Mouse (Mus musculus): ENCODE measurements at regions not wholly inside any gene's neighbourhood (a gene's known extent, or its start where the extent isn't known, plus 50 kb on each side); places are given as distances from the start of the nearest gene placed in this dataset.

- intact Hi-C loops (cut with DNase I), result no loop called here
- DNase-seq (ENCODE audit: low spot score), result no peak
These were observed 456.9 kb downstream of the Cps1 start for GRCm38 (mm10) chr1:67579732-67580131.
